Mouse (Mus musculus): ENCODE measurements at regions not wholly inside any gene's neighbourhood (a gene's known extent, or its start where the extent isn't known, plus 50 kb on each side); places are given as distances from the start of the nearest gene placed in this dataset.

DNA sequence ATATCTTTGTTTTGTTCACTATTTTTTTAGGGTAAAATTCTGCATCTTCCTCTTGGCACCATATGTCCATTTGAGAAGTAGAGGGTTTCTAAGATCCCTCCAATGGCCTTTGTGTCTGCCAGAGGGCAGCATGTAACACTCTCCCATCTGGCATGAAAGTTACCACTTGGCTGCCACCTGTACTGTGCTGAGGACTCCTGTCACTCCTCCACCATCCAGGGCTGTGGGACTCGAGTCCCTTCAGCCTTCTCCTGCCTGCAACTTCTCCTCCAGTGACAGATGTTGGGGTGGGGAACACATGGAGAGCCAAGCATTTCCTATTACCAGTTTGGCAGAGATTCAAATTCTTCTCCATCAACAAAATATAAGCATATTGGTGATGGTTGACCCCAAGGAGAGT is 262.3 kb upstream of the Marcks start:
- no peak for ATAC-seq (ENCODE audit: extremely low read depth, insufficient number of reproducible peaks, low FRiP score, poor library complexity, severe bottlenecking)
- DNase-seq (ENCODE audit: low spot score): no peak
- no peaks in the 10 kb centered on the region for H3K27me3 ChIP-seq (ENCODE audit: insufficient read depth, low read length)

DNA sequence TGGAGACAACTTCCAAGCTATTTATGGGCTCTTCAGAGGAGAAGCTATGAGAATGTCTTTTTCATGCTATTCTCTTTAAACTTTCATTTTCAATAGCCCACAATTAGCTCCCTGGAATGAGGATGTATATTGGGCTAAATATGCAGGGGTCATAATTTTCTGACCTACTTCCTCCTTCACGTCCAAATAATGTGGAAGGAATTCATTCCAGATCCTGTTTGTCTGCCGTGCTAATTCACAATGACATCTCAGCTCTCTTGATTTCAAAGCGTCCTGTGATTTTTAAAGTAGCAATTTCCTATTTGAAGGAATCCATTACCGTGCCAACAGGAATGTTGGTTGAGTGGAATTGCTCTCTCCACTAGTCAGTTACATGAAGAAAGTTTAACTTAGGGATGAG is 261.7 kb upstream of the Marcks start:
- no peak for ATAC-seq (ENCODE audit: extremely low read depth, insufficient number of reproducible peaks, low FRiP score, poor library complexity, severe bottlenecking)
- H3K9me3 ChIP-seq (replicated peaks): no peaks in the 10 kb centered on the region
- no peaks in the 10 kb centered on the region for H3K27me3 ChIP-seq (ENCODE audit: insufficient read depth, low read length)
- H3K4me1 ChIP-seq (ENCODE audit: insufficient read depth, low read depth, low read length): no peaks in the 10 kb centered on the region
- no peak overlapping the region for H3K4me3 ChIP-seq (ENCODE audit: low read depth, low read length)
- no peak for DNase-seq (ENCODE audit: low spot score)
- no peak for TF ChIP-seq TAL1 (conservative IDR thresholded peaks at IDR 0.05; ENCODE audit: low read depth, low read length)
- no peak for TF ChIP-seq GATA2 (IDR thresholded peaks at IDR 0.05; ENCODE audit: borderline replicate concordance, low read depth, low read length)
- no peak for TF ChIP-seq GATA1 (IDR thresholded peaks at IDR 0.05; ENCODE audit: borderline replicate concordance, low read length)
- TF ChIP-seq CTCF (IDR thresholded peaks at IDR 0.05; ENCODE audit: low read depth, low read length): no peak
- TF ChIP-seq POLR2AphosphoS5 (IDR thresholded peaks at IDR 0.05; ENCODE audit: insufficient replicate concordance, low read depth, low read length): no peak
- H3K36me3 ChIP-seq (replicated peaks): no peaks in the 10 kb centered on the region

More for the DNA sequence above, 262.3 kb upstream of the Marcks start:
- Histone ChIP-seq H3K4me1 (ENCODE audit: insufficient read depth, low read depth, low read length) (no peaks in the 10 kb centered on the region), H3K4me3 (ENCODE audit: low read depth, low read length) (no peak overlapping the region), H3K36me3 (replicated peaks) (no peaks in the 10 kb centered on the region), H3K9me3 (replicated peaks) (no peaks in the 10 kb centered on the region)
- TF ChIP-seq TAL1 (conservative IDR thresholded peaks at IDR 0.05; ENCODE audit: low read depth, low read length): no peak
- no peak for TF ChIP-seq GATA1 (IDR thresholded peaks at IDR 0.05; ENCODE audit: borderline replicate concordance, low read length)
- TF ChIP-seq GATA2 (IDR thresholded peaks at IDR 0.05; ENCODE audit: borderline replicate concordance, low read depth, low read length): no peak
- TF ChIP-seq CTCF (IDR thresholded peaks at IDR 0.05; ENCODE audit: low read depth, low read length): no peak
- no peak for TF ChIP-seq POLR2AphosphoS5 (IDR thresholded peaks at IDR 0.05; ENCODE audit: insufficient replicate concordance, low read depth, low read length)

DNA sequence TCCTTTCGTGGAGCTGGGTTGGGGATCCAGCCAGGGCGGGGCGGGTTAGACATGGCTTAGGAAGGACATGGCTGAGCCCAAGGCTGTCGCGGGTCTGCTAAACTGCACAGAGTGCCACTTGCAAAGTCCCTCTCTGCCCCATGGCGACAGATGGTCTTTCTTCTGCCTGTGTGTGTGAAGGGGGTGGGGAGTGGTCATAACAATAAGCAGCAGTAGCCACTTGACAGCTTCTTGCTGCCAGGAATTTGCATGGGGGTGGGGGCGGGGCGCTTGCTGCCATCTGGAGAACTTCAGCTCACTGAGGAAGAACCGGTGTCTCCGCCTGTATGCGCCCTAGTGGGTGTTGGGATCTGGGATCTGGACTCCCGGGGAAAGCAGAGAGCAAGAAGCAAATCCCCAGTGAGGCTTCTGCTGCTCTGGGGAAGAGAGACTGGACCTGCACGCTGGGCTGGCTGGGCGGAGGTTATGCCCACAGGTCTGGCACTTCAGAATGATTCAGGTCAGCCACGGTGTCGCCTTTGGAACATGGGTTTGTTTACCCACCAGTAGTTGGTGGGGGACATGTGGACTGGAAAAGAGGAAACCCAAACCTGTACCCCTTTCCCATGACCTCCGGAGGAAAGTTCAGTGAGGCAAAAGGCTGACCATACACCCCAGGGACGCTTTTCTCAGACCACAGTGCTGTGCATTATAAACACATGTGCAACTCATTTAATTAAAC is 258.7 kb upstream of the Marcks start:
- no peak for DNase-seq (ENCODE audit: low spot score)
- Histone ChIP-seq H3K4me1 (ENCODE audit: insufficient read depth, low read depth, low read length) (no peaks in the 10 kb centered on the region), H3K9me3 (replicated peaks) (no peaks in the 10 kb centered on the region), H3K4me3 (ENCODE audit: low read depth, low read length) (no peak overlapping the region), H3K36me3 (replicated peaks) (no peaks in the 10 kb centered on the region), H3K27me3 (ENCODE audit: insufficient read depth, low read length) (no peaks in the 10 kb centered on the region)
- ATAC-seq (ENCODE audit: extremely low read depth, insufficient number of reproducible peaks, low FRiP score, poor library complexity, severe bottlenecking): no peak
- TF ChIP-seq POLR2AphosphoS5 (IDR thresholded peaks at IDR 0.05; ENCODE audit: insufficient replicate concordance, low read depth, low read length) (no peak), GATA2 (IDR thresholded peaks at IDR 0.05; ENCODE audit: borderline replicate concordance, low read depth, low read length) (no peak), TAL1 (conservative IDR thresholded peaks at IDR 0.05; ENCODE audit: low read depth, low read length) (no peak)

DNA sequence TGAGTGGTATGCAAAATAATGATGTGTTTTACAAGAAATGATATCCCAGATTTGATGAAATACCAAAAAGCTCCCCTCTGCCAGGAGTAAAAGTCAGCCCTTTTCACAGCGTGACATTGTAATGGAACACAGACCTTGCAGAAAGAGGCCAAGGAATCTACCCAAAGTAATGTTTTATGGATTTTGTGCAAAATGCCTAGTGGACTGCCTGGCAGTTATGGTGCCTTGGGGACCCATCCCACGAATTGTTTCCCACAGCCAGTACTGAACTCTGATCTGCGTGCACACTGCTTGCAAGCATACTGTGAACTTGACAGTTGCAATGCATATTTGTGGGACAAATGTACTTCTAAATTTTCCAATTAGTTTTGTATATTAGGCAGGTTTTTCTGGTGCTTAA is 251.3 kb upstream of the Marcks start:
- H3K4me3 ChIP-seq (ENCODE audit: low read depth, low read length): no peak overlapping the region

DNA sequence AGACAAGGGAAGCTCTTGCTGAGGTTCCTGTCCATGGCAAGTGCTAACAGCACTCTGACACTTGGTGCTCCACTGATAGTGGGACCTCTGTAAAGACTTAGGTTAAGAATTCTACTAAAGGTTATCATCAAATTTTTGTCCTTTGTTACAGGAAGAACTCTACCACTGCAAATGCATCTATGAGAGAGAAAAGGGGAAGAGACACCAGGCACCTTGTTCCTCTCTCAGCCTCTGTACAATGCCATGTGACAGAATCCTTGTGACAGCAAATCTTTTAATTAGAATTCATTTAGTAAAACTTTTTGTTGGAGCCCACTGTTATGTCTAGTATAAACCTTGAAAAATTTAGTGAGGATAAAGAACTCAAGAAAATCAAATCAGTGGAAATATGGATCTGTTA is 247.5 kb upstream of the Marcks start:
- H3K4me1 ChIP-seq (ENCODE audit: insufficient read depth, low read depth, low read length): no peaks in the 10 kb centered on the region
- no peaks in the 10 kb centered on the region for H3K27me3 ChIP-seq (ENCODE audit: insufficient read depth, low read length)
- no peaks in the 10 kb centered on the region for H3K36me3 ChIP-seq (replicated peaks)
- H3K4me3 ChIP-seq (ENCODE audit: low read depth, low read length): no peak overlapping the region
- TF ChIP-seq POLR2AphosphoS5 (IDR thresholded peaks at IDR 0.05; ENCODE audit: insufficient replicate concordance, low read depth, low read length) (no peak), GATA1 (IDR thresholded peaks at IDR 0.05; ENCODE audit: borderline replicate concordance, low read length) (no peak), CTCF (IDR thresholded peaks at IDR 0.05; ENCODE audit: low read depth, low read length) (no peak), GATA2 (IDR thresholded peaks at IDR 0.05; ENCODE audit: borderline replicate concordance, low read depth, low read length) (no peak), TAL1 (conservative IDR thresholded peaks at IDR 0.05; ENCODE audit: low read depth, low read length) (no peak)
- DNase-seq (ENCODE audit: low spot score) (no peak), ATAC-seq (ENCODE audit: extremely low read depth, insufficient number of reproducible peaks, low FRiP score, poor library complexity, severe bottlenecking) (no peak)
- H3K9me3 ChIP-seq (replicated peaks): no peaks in the 10 kb centered on the region

More for the DNA sequence above, 251.3 kb upstream of the Marcks start:
- Histone ChIP-seq H3K4me1 (ENCODE audit: insufficient read depth, low read depth, low read length) (no peaks in the 10 kb centered on the region), H3K9me3 (replicated peaks) (no peaks in the 10 kb centered on the region), H3K27me3 (ENCODE audit: insufficient read depth, low read length) (no peaks in the 10 kb centered on the region), H3K36me3 (replicated peaks) (no peaks in the 10 kb centered on the region)
- DNase-seq (ENCODE audit: low spot score): no peak
- ATAC-seq (ENCODE audit: extremely low read depth, insufficient number of reproducible peaks, low FRiP score, poor library complexity, severe bottlenecking): no peak
- TF ChIP-seq POLR2AphosphoS5 (IDR thresholded peaks at IDR 0.05; ENCODE audit: insufficient replicate concordance, low read depth, low read length): no peak
- TF ChIP-seq GATA1 (IDR thresholded peaks at IDR 0.05; ENCODE audit: borderline replicate concordance, low read length): no peak
- no peak for TF ChIP-seq TAL1 (conservative IDR thresholded peaks at IDR 0.05; ENCODE audit: low read depth, low read length)
- TF ChIP-seq GATA2 (IDR thresholded peaks at IDR 0.05; ENCODE audit: borderline replicate concordance, low read depth, low read length): no peak
- no peak for TF ChIP-seq CTCF (IDR thresholded peaks at IDR 0.05; ENCODE audit: low read depth, low read length)

DNA sequence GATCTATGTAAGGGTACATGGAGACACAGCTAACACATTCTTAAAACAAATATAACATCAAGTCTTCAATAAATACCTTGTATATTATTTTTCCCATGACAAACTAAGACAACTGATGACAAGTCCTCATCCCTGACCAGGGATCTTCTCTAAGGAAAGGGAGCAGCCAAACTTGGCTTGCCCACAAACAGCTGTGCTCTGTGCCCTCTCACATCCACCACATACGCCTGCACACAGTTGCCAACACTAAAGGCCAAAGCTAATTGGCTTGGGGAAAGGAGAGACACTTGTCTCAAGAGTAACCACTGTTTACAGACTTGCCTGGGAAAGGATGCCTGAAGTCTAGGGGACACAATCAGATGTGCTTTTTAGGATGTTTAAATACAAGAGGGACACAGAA is 241.3 kb upstream of the Marcks start:
- DNase-seq (ENCODE audit: low spot score) (no peak), ATAC-seq (ENCODE audit: extremely low read depth, insufficient number of reproducible peaks, low FRiP score, poor library complexity, severe bottlenecking) (no peak)
- Histone ChIP-seq H3K9me3 (replicated peaks) (no peaks in the 10 kb centered on the region), H3K27me3 (ENCODE audit: insufficient read depth, low read length) (no peaks in the 10 kb centered on the region), H3K36me3 (replicated peaks) (no peaks in the 10 kb centered on the region), H3K4me3 (ENCODE audit: low read depth, low read length) (no peak overlapping the region), H3K4me1 (ENCODE audit: insufficient read depth, low read depth, low read length) (no peaks in the 10 kb centered on the region)
- TF ChIP-seq GATA1 (IDR thresholded peaks at IDR 0.05; ENCODE audit: borderline replicate concordance, low read length) (no peak), CTCF (IDR thresholded peaks at IDR 0.05; ENCODE audit: low read depth, low read length) (no peak), POLR2AphosphoS5 (IDR thresholded peaks at IDR 0.05; ENCODE audit: insufficient replicate concordance, low read depth, low read length) (no peak), TAL1 (conservative IDR thresholded peaks at IDR 0.05; ENCODE audit: low read depth, low read length) (no peak), GATA2 (IDR thresholded peaks at IDR 0.05; ENCODE audit: borderline replicate concordance, low read depth, low read length) (no peak)

All from G1E (cell line).